Mouse (Mus musculus) intestine, embryonic 14.5 days (tissue): ENCODE measurements at regions not wholly inside any gene's neighbourhood (a gene's known extent, or its start where the extent isn't known, plus 50 kb on each side); places are given as distances from the start of the nearest gene placed in this dataset.

Experiments
- ATAC-seq: fragments of 200-750 bp; cut with Nextera tagmentation; replicated peaks from 2 replicates; pipeline ENCODE4 v1.8.0; 2017; ENCODE audit warnings: low read depth, moderate number of reproducible peaks, moderate TSS enrichment, moderate library complexity; ENCODE audit not compliant: low FRiP score, low TSS enrichment
- DNase-seq: peaks from one replicate; pipeline ENCODE4 v3.0.0-alpha.2; 2018; ENCODE audit warnings: low spot score
- H3K27ac ChIP-seq: fragments of 300-500 bp; sonication (generic); 2 replicates; pipeline ENCODE4 v1.5.1; 2014; ENCODE audit warnings: low read depth, mild to moderate bottlenecking, control low read depth
- H3K27me3 ChIP-seq: fragments of 300-500 bp; sonication (generic); replicated peaks from 2 replicates; pipeline ENCODE4 v1.6.1; 2014; ENCODE audit warnings: low read length, control low read depth; ENCODE audit not compliant: control insufficient read depth, insufficient read depth
- H3K36me3 ChIP-seq: fragments of 300-500 bp; sonication (generic); 2 replicates; pipeline ENCODE4 v1.6.1; 2014; ENCODE audit warnings: low read length, control low read depth; ENCODE audit not compliant: control insufficient read depth, insufficient read depth
- H3K4me1 ChIP-seq: fragments of 300-500 bp; sonication (generic); replicated peaks from 2 replicates; pipeline ENCODE4 v1.6.1; 2014; ENCODE audit warnings: low read length, control low read depth, mixed read lengths; ENCODE audit not compliant: control insufficient read depth, insufficient read depth
- H3K4me2 ChIP-seq: fragments of 300-500 bp; sonication (generic); 2 replicates; pipeline ENCODE4 v1.6.1; 2014; ENCODE audit warnings: low read length
- H3K4me3 ChIP-seq: fragments of 300-500 bp; sonication (generic); 2 replicates; pipeline ENCODE4 v1.5.1; 2014; ENCODE audit warnings: low read depth, low read length, control low read depth, mixed read lengths
- H3K9ac ChIP-seq: fragments of 300-500 bp; sonication (generic); 2 replicates; pipeline ENCODE4 v1.6.1; 2014; ENCODE audit warnings: mild to moderate bottlenecking, low read length
- H3K9me3 ChIP-seq: fragments of 300-500 bp; sonication (generic); 2 replicates; pipeline ENCODE4 v1.6.1; 2016; ENCODE audit warnings: low read length, control low read depth; ENCODE audit not compliant: control insufficient read depth
- WGBS: fragments of 180-500 bp; shearing (Covaris S2); extraction: QIAGEN DNeasy Blood & Tissue Kit; methylation state at CpG from one replicate; pipeline ENCODE4 v1.1.7; 2014; 5-methylcytosine and 5-hydroxymethylcytosine counted together

GRCm38 (mm10) chr16:55394864-55395263 is 97.1 kb upstream of the Zpld1 start:
- Histone ChIP-seq H3K36me3 (no peaks in the 10 kb centered on the region), H3K4me2 (no peak overlapping the region), H3K4me3 (no peak overlapping the region), H3K4me1 (no peaks in the 10 kb centered on the region), H3K9me3 (no peaks in the 10 kb centered on the region), H3K9ac (no peak overlapping the region), H3K27me3 (no peaks in the 10 kb centered on the region), H3K27ac (no peak overlapping the region)
- 59% methylated on average over 3 of the region's 3 CpGs for WGBS
- DNase-seq (no peak), ATAC-seq (no peak)

- no peaks in the 10 kb centered on the region for H3K9me3 ChIP-seq
- ATAC-seq (no peak), DNase-seq (no peak)
- 57% methylated on average over 7 of the region's 7 CpGs for WGBS
- no peak overlapping the region for H3K27ac ChIP-seq
- H3K4me3 ChIP-seq: no peak overlapping the region
- H3K4me2 ChIP-seq: no peak overlapping the region
- H3K36me3 ChIP-seq: no peaks in the 10 kb centered on the region
- no peaks in the 10 kb centered on the region for H3K4me1 ChIP-seq
- H3K27me3 ChIP-seq: no peaks in the 10 kb centered on the region
- no peak overlapping the region for H3K9ac ChIP-seq
These were observed 92.6 kb upstream of the Zpld1 start for GRCm38 (mm10) chr16:55390400-55390799.

- no peaks in the 10 kb centered on the region for H3K27me3 ChIP-seq
- no peaks in the 10 kb centered on the region for H3K9me3 ChIP-seq
- no peak overlapping the region for H3K9ac ChIP-seq
- H3K4me1 ChIP-seq: no peaks in the 10 kb centered on the region
- no peak overlapping the region for H3K4me2 ChIP-seq
- DNase-seq: no peak
- no peak overlapping the region for H3K4me3 ChIP-seq
- no peak overlapping the region for H3K27ac ChIP-seq
- WGBS: 81% methylated on average over 7 of the region's 7 CpGs
- ATAC-seq: no peak
- H3K36me3 ChIP-seq: no peaks in the 10 kb centered on the region
These were observed 82.2 kb upstream of the Zpld1 start for GRCm38 (mm10) chr16:55379996-55380395.

GRCm38 (mm10) chr16:55379189-55379588 is 81.4 kb upstream of the Zpld1 start:
- Histone ChIP-seq H3K4me1 (no peaks in the 10 kb centered on the region), H3K27ac (no peak overlapping the region), H3K4me3 (no peak overlapping the region), H3K36me3 (no peaks in the 10 kb centered on the region), H3K27me3 (no peaks in the 10 kb centered on the region), H3K9ac (no peak overlapping the region), H3K9me3 (no peaks in the 10 kb centered on the region), H3K4me2 (no peak overlapping the region)
- DNase-seq (no peak), ATAC-seq (no peak)

GRCm38 (mm10) chr16:55378701-55379100 is 80.9 kb upstream of the Zpld1 start:
- WGBS: 48% methylated on average over 3 of the region's 3 CpGs
- Histone ChIP-seq H3K9me3 (no peaks in the 10 kb centered on the region), H3K27ac (no peak overlapping the region), H3K9ac (no peak overlapping the region), H3K4me2 (no peak overlapping the region), H3K27me3 (no peaks in the 10 kb centered on the region), H3K4me1 (no peaks in the 10 kb centered on the region), H3K4me3 (no peak overlapping the region), H3K36me3 (no peaks in the 10 kb centered on the region)
- ATAC-seq (no peak), DNase-seq (no peak)

- no peaks in the 10 kb centered on the region for H3K9me3 ChIP-seq
- 91% methylated on average over 3 of the region's 3 CpGs for WGBS
- H3K27ac ChIP-seq: no peak overlapping the region
- no peak overlapping the region for H3K4me2 ChIP-seq
- no peak for DNase-seq
- no peak overlapping the region for H3K4me3 ChIP-seq
- H3K9ac ChIP-seq: no peak overlapping the region
- H3K27me3 ChIP-seq: no peaks in the 10 kb centered on the region
- no peaks in the 10 kb centered on the region for H3K36me3 ChIP-seq
- H3K4me1 ChIP-seq: no peaks in the 10 kb centered on the region
- no peak for ATAC-seq
These were observed 78.1 kb upstream of the Zpld1 start for GRCm38 (mm10) chr16:55375922-55376321.

- ATAC-seq: no peak
- no peak overlapping the region for H3K4me2 ChIP-seq
These were observed 59.9 kb upstream of the Zpld1 start for GRCm38 (mm10) chr16:55357686-55358085.

GRCm38 (mm10) chr16:55356097-55356496 is 58.3 kb upstream of the Zpld1 start:
- ATAC-seq: no peak
- WGBS: 85% methylated on average over 3 of the region's 3 CpGs

More at GRCm38 (mm10) chr16:55357686-55358085, 59.9 kb upstream of the Zpld1 start:
- no peaks in the 10 kb centered on the region for H3K9me3 ChIP-seq
- H3K9ac ChIP-seq: no peak overlapping the region
- no peak overlapping the region for H3K27ac ChIP-seq
- no peak overlapping the region for H3K4me3 ChIP-seq
- WGBS: 52% methylated on average over 4 of the region's 4 CpGs
- no peaks in the 10 kb centered on the region for H3K36me3 ChIP-seq
- no peak for DNase-seq
- H3K27me3 ChIP-seq: no peaks in the 10 kb centered on the region
- no peaks in the 10 kb centered on the region for H3K4me1 ChIP-seq

More at GRCm38 (mm10) chr16:55356097-55356496, 58.3 kb upstream of the Zpld1 start:
- Histone ChIP-seq H3K4me3 (no peak overlapping the region), H3K36me3 (no peaks in the 10 kb centered on the region), H3K27me3 (no peaks in the 10 kb centered on the region), H3K4me2 (no peak overlapping the region), H3K27ac (no peak overlapping the region), H3K9ac (no peak overlapping the region), H3K4me1 (no peaks in the 10 kb centered on the region), H3K9me3 (no peaks in the 10 kb centered on the region)
- DNase-seq: no peak
